Mouse (Mus musculus) spleen, adult 2 months (tissue): ENCODE measurements around the gene Dtnb. TPM values are rescaled to one million over a fixed set of nuclear protein-coding genes. Genes with fewer than 3 reads are reported as not detected.

Experiments used
- DNase-seq, 2 experiments: peaks; one replicate each; pipeline versions ENCODE4 v3.0.0 to v3.0.0-alpha.2; 2012 to 2021; ENCODE audit warnings: low spot score in 2 of 2, low read depth in 1 of 2
- H3K27ac ChIP-seq: fragments of 200-500 bp; 2 replicates; pipeline ENCODE4 v1.5.1; 2012; ENCODE audit warnings: low read length, inconsistent platforms; ENCODE audit not compliant: insufficient read depth
- H3K27me3 ChIP-seq: fragments of 200-500 bp; 2 replicates; pipeline ENCODE4 v1.6.1; 2012; ENCODE audit warnings: mild to moderate bottlenecking, moderate library complexity, low read length, inconsistent platforms; ENCODE audit not compliant: control insufficient read depth, insufficient read depth
- H3K36me3 ChIP-seq: fragments of 200-500 bp; 2 replicates; pipeline ENCODE4 v1.6.1; 2012; ENCODE audit warnings: mild to moderate bottlenecking, low read length, inconsistent platforms; ENCODE audit not compliant: control insufficient read depth, insufficient read depth
- H3K4me1 ChIP-seq: fragments of 200-500 bp; 2 replicates; pipeline ENCODE4 v1.6.1; 2011; ENCODE audit warnings: inconsistent platforms; ENCODE audit not compliant: control insufficient read depth, insufficient read depth, insufficient read length
- H3K4me3 ChIP-seq: fragments of 200-500 bp; 2 replicates; pipeline ENCODE4 v1.5.1; 2011; ENCODE audit warnings: mild to moderate bottlenecking, inconsistent platforms; ENCODE audit not compliant: insufficient read depth, insufficient read length; ENCODE audit errors: extremely low read depth
- CTCF ChIP-seq: fragments of 200-500 bp; IDR thresholded peaks from 2 replicates; pipeline ENCODE4 v1.5.1; 2011; ENCODE audit warnings: mild to moderate bottlenecking, inconsistent platforms; ENCODE audit not compliant: insufficient read depth, insufficient read length, insufficient replicate concordance; ENCODE audit errors: extremely low read depth
- POLR2A ChIP-seq: fragments of 200-500 bp; IDR thresholded peaks from 2 replicates; pipeline ENCODE4 v1.6.1; 2011; ENCODE audit warnings: low read depth, low read length, inconsistent platforms
- WGBS: fragments of 180-500 bp; shearing (Covaris S2); methylation state at CpG from one replicate; pipeline ENCODE4 v1.1.7; 2018; 5-methylcytosine and 5-hydroxymethylcytosine counted together
- polyA plus RNA-seq: library from polyadenylated mRNA; depleted of rRNA; stranded (reverse); fragments of >200 nt; gene quantifications from 2 replicates; pipeline ENCODE4 v1.2.3, GENCODE M21; 2012

Gene Dtnb
- polyA plus RNA-seq, 1 experiment: 31.0 TPM

DNA sequence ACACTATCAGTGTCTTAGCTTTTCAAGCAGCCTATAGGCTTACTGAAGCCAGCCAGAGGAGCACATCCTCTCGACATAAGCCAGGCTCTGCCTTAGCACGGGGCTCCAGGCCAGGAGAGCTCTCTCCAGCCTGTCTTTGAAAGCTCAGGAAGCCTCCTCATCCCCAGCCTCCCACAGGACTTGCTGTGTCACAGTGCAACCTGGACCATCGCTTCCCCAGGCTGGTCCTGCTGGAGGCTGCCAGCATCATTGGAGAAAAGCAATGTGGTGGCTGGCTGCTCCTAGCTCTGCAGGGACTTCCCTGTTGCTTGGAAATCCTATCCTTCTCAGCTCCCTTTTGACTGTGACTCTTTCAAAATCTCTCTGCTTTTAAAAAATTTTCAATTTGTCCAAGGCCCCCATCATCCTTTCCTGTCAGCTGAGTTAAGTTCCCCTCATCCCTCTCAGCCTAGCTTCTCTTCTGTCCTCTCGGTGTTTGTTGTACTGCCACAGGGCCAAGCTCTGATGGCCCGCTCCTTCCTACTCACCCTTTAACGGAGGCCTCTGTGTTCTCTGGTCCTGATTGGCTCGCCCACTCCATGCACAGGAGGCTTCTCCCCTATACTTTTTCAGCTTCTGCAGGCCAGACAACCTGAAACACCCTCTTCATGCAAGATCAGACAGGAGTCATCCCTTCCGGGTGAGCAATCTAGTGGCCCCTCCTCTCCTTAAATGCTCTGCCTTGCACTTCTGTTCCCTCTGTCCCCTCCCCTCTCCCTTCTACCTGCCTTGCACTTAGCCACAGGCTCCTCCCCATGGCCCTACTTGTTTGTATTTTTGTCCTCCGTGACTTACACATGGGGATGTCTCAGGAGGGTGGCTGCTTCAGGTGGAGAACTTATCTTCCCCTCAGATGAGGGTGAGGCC lies 14.5 kb upstream of the Dtnb start:
- H3K4me1 ChIP-seq: no peaks in the 10 kb centered on the region
- no peak for TF ChIP-seq POLR2A
- no peak for TF ChIP-seq CTCF
- H3K27ac ChIP-seq: no peak overlapping the region
- no peak for DNase-seq
- H3K36me3 ChIP-seq: no peaks in the 10 kb centered on the region
- 78% methylated on average over 9 of the region's 9 CpGs for WGBS
- H3K27me3 ChIP-seq: no peaks in the 10 kb centered on the region
- no peak overlapping the region for H3K4me3 ChIP-seq

- Histone ChIP-seq H3K27ac (no peak overlapping the region), H3K4me3 (no peak overlapping the region), H3K36me3 (no peaks in the 10 kb centered on the region), H3K4me1 (no peaks in the 10 kb centered on the region), H3K27me3 (no peaks in the 10 kb centered on the region)
- WGBS: 0% methylated on average over 1 of the region's 1 CpGs
- peak; percentile 62 to 67 for DNase-seq
- TF ChIP-seq POLR2A (no peak), CTCF (peak; percentile 21; the same call in 1 of the 2 replicates)
Observed at GRCm38 (mm10) chr12:3560596-3560995, 11.6 kb upstream of the Dtnb start.

- WGBS: 84% methylated on average over 6 of the region's 6 CpGs
Observed at GRCm38 (mm10) chr12:3561032-3561431, 11.1 kb upstream of the Dtnb start.

DNA sequence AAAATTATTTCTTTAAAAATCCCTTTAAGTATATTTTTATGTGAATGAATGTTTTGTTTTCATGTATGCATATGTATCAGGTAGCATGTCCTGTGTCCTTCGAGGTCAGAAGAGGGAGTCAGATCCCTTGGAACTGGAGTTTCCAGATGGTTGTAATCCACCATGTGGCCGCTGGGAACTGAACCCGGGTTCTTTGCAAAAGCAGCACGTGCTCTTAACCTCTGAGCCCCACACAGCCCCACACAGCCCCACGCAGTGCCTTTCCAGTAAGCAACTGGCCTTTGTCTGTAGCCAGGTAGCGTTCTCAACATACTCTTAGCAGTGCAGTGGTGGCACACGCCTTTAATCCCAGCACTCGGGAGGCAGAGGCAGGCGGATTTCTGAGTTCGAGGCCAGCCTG lies 9.4 kb upstream of the Dtnb start:
- Histone ChIP-seq H3K27ac (no peak overlapping the region), H3K4me3 (no peak overlapping the region), H3K27me3 (no peaks in the 10 kb centered on the region), H3K4me1 (no peaks in the 10 kb centered on the region; the same call in 1 of the 2 replicates), H3K36me3 (no peaks in the 10 kb centered on the region)
- no peak for DNase-seq
- TF ChIP-seq CTCF: no peak
- no peak for TF ChIP-seq POLR2A
- 91% methylated on average over 10 of the region's 10 CpGs for WGBS

More at GRCm38 (mm10) chr12:3561032-3561431, 11.1 kb upstream of the Dtnb start:
- TF ChIP-seq CTCF: no peak
- TF ChIP-seq POLR2A: no peak
- H3K27me3 ChIP-seq: no peaks in the 10 kb centered on the region
- H3K27ac ChIP-seq: no peak overlapping the region
- H3K4me1 ChIP-seq: no peaks in the 10 kb centered on the region
- H3K36me3 ChIP-seq: no peaks in the 10 kb centered on the region
- DNase-seq: no peak
- no peak overlapping the region for H3K4me3 ChIP-seq

DNA sequence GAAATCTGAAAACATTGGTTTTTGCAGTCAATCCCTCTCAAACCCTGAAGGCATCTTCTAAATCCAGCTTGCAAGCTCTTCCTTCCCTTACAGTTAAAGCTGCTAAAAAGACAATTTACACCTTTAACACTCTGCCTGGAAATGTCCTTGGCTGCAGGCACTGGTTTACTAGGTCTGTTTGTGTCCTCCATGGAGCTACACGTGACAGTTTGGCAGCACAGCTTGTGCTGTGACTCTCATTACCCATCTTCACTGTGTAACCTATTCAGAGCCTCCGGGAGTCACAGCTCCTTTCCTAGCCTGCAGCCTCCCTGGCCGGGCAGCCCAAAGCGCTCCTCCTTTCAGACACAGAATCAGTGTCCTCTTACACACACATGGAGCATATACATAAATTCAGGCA lies 8.5 kb upstream of the Dtnb start:
- no peak for DNase-seq

DNA sequence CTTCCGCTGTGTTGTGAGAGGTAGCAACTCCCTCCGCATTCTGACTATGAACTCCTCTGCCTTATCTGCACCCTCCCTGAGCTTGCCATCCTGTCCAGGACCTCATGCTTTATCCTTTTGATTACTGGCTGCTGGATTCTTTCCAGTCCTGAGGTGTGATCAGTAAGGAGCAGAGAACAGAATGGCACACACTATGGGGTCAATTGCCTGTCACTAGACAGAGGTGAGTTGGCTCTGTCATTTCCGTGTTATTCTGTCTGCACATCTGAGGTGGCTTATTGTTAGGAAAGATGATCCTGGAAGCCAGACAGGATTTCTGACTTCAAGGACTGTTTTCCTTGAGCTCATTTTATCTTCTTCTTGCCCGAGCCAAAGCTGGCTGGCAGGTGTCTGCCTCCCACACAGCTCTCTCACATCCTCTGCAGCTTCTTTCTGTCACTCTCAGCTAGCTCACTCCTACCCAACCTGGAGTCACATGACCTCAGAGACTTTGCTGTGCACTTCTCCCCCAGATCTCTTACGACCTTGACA lies 3.7 kb upstream of the Dtnb start:
- no peak for TF ChIP-seq POLR2A
- TF ChIP-seq CTCF: no peak
- Histone ChIP-seq H3K27me3 (no peaks in the 10 kb centered on the region), H3K4me3 (no peak overlapping the region), H3K27ac (no peak overlapping the region), H3K4me1 (peaks cover 5% of the 10 kb centered on the region; the same call in 1 of the 2 replicates), H3K36me3 (no peaks in the 10 kb centered on the region)
- 65% methylated on average over 5 of the region's 5 CpGs for WGBS
- peak; percentile 7 to 27 for DNase-seq

More for the DNA sequence above, 8.5 kb upstream of the Dtnb start:
- Histone ChIP-seq H3K4me3 (no peak overlapping the region), H3K27me3 (no peaks in the 10 kb centered on the region), H3K4me1 (no peaks in the 10 kb centered on the region; the same call in 1 of the 2 replicates), H3K36me3 (no peaks in the 10 kb centered on the region), H3K27ac (no peak overlapping the region)
- WGBS: 85% methylated on average over 4 of the region's 4 CpGs
- TF ChIP-seq POLR2A (no peak), CTCF (no peak)

DNA sequence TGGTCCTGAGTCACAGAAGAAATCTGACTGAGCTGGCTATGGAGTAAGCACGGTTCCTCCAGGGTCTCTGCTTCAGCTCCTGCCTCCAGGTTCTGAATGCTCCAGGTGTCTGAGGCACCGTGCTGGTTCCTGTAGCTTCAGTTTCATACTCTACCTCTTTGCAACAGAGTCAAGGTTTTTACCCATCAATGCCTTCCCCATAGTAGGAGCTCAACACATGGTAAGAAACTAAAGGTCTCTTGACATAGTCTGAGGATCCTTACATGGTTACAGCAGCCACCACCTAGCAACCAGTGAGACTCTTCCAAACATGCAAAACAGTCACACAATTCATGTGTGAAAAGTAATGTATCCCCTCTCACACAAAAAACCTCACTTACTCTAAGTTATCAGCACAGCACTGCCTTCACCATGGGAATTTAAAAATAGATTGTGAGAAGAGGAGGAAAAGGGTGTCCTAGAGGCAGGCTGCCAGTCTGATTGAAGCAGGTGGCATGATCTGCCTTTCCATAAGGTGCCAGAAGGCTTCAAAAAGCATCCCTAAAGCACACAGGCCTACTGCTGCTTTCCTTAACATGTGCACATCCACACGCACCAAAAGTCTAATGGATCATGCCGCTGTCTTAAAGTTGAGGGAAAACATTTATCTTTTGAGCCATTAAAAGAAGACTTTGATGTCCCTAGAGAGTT lies 1.3 kb upstream of the Dtnb start:
- WGBS: 81% methylated on average over 4 of the region's 4 CpGs
- H3K36me3 ChIP-seq: no peaks in the 10 kb centered on the region
- H3K4me3 ChIP-seq: no peak overlapping the region
- no peak overlapping the region for H3K27ac ChIP-seq
- H3K4me1 ChIP-seq: peaks cover 5% of the 10 kb centered on the region; the same call in 1 of the 2 replicates
- DNase-seq: no peak
- TF ChIP-seq POLR2A: no peak
- TF ChIP-seq CTCF: no peak
- no peaks in the 10 kb centered on the region for H3K27me3 ChIP-seq
